Mouse (Mus musculus) embryo, embryonic 9.5 days (tissue): ENCODE measurements around the gene Ptafr.

Experiments used
- DNase-seq: peaks from one replicate; pipeline ENCODE4 v3.0.0-alpha.2; 2017; ENCODE audit errors: extremely low spot score

Gene Ptafr

GRCm38 (mm10) chr4:132611320-132611719 is 47.5 kb downstream of the Ptafr start:
- DNase-seq: no peak

GRCm38 (mm10) chr4:132617873-132618272 is 54.0 kb downstream of the Ptafr start:
- DNase-seq: no peak

- no peak for DNase-seq
Observed at GRCm38 (mm10) chr4:132618850-132619375, 55.0 kb downstream of the Ptafr start.

- DNase-seq: no peak
Observed at GRCm38 (mm10) chr4:132620134-132620533, 56.3 kb downstream of the Ptafr start.

- no peak for DNase-seq
Observed at GRCm38 (mm10) chr4:132621287-132622068, 57.6 kb downstream of the Ptafr start.

GRCm38 (mm10) chr4:132624034-132624657 is 60.3 kb downstream of the Ptafr start:
- no peak for DNase-seq

GRCm38 (mm10) chr4:132628830-132629229 is 65.0 kb downstream of the Ptafr start:
- no peak for DNase-seq
